Mouse (Mus musculus) cerebellum, adult 2 months (tissue): ENCODE results near the gene Gm5134.

Source experiments
- CTCF ChIP-seq: fragments of 200-500 bp; IDR thresholded peaks from 2 replicates; pipeline ENCODE4 v1.5.1; 2011; ENCODE audit warnings: low read depth, mild to moderate bottlenecking, control low read depth, low read length, moderate library complexity, borderline replicate concordance; ENCODE audit not compliant: insufficient read depth
- POLR2A ChIP-seq: fragments of 200-500 bp; IDR thresholded peaks from 2 replicates; pipeline ENCODE4 v1.6.1; 2011; ENCODE audit warnings: low read length, control low read depth, borderline replicate concordance; ENCODE audit not compliant: insufficient read depth

- TF ChIP-seq POLR2A (no peak), CTCF (no peak)
These were observed 76.2 kb downstream of the Gm5134 start for GRCm38 (mm10) chr10:76030496-76030895.
